Mouse (Mus musculus): ENCODE results near the gene Dcaf11.

DNA sequence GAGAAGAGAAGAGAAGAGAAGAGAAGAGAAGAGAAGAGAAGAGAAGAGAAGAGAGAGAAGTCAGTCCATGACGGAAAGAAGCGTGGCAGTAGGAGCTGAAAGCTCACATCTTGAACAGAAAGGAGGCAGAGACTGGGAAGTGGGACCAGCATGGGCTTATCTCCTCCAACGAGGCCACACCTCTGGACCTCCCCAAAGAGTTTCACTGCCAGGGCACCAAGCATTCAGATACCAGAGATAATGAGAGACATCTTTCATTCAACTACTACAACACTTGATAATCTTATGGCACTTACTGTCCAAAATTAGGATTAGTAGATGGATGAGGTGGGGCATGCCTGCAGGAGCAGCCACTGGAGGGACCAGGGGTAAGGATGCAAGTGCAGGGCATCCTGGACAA lies 4.0 kb upstream of the Dcaf11 start:
- TF ChIP-seq CTCF (IDR thresholded peaks at IDR 0.05; ENCODE audit: low read depth): no peak
- no peak for TF ChIP-seq EP300 (optimal IDR thresholded peaks at IDR 0.05)
